Mouse (Mus musculus) small intestine, adult 2 months (tissue): ENCODE measurements around the gene Rrbp1. TPM values are rescaled to one million over a fixed set of nuclear protein-coding genes. Genes with fewer than 3 reads are reported as not detected.
A peak's percentile ranks its signal among the peaks of the same experiment; 100 is the strongest.

ENCODE experiments used
- H3K27ac ChIP-seq: fragments of 200-500 bp; 2 replicates; pipeline ENCODE4 v1.5.1; 2012; ENCODE audit warnings: low read depth, low read length, control low read depth, inconsistent platforms; ENCODE audit not compliant: insufficient read depth
- H3K27me3 ChIP-seq: fragments of 200-500 bp; 2 replicates; pipeline ENCODE4 v1.6.1; 2012; ENCODE audit warnings: mild to moderate bottlenecking, moderate library complexity, low read length, inconsistent platforms; ENCODE audit not compliant: control insufficient read depth, insufficient read depth
- H3K36me3 ChIP-seq: fragments of 200-500 bp; 2 replicates; pipeline ENCODE4 v1.6.1; 2012; ENCODE audit warnings: mild to moderate bottlenecking, low read length, control low read depth, inconsistent platforms; ENCODE audit not compliant: control insufficient read depth, insufficient read depth
- H3K4me1 ChIP-seq: fragments of 200-500 bp; 2 replicates; pipeline ENCODE4 v1.6.1; 2012; ENCODE audit warnings: low read length, inconsistent platforms, mixed read lengths; ENCODE audit not compliant: control insufficient read depth, insufficient read depth, insufficient read length
- H3K4me3 ChIP-seq: fragments of 200-500 bp; 2 replicates; pipeline ENCODE4 v1.5.1; 2012; ENCODE audit warnings: low read depth, mild to moderate bottlenecking, control low read depth, inconsistent platforms, low read length, moderate library complexity
- CTCF ChIP-seq: fragments of 200-500 bp; IDR thresholded peaks from 2 replicates; pipeline ENCODE4 v1.5.1; 2012; ENCODE audit warnings: low read depth, mild to moderate bottlenecking, control low read depth, inconsistent platforms, low read length, moderate library complexity, mixed read lengths; ENCODE audit not compliant: insufficient replicate concordance, insufficient read length; ENCODE audit errors: extremely low read depth
- POLR2A ChIP-seq: fragments of 200-500 bp; IDR thresholded peaks from 2 replicates; pipeline ENCODE4 v1.6.1; 2012; ENCODE audit warnings: low read depth, mild to moderate bottlenecking, control low read depth, inconsistent platforms, low read length, moderate library complexity
- WGBS: fragments of 180-500 bp; shearing (Covaris S2); methylation state at CpG from one replicate; pipeline ENCODE4 v1.1.7; 2018; 5-methylcytosine and 5-hydroxymethylcytosine counted together
- polyA plus RNA-seq: library from polyadenylated mRNA; depleted of rRNA; stranded (reverse); fragments of >200 nt; gene quantifications from 2 replicates; pipeline ENCODE4 v1.2.3, GENCODE M21; 2012

Gene Rrbp1
- polyA plus RNA-seq, 1 experiment, result 144 TPM

DNA sequence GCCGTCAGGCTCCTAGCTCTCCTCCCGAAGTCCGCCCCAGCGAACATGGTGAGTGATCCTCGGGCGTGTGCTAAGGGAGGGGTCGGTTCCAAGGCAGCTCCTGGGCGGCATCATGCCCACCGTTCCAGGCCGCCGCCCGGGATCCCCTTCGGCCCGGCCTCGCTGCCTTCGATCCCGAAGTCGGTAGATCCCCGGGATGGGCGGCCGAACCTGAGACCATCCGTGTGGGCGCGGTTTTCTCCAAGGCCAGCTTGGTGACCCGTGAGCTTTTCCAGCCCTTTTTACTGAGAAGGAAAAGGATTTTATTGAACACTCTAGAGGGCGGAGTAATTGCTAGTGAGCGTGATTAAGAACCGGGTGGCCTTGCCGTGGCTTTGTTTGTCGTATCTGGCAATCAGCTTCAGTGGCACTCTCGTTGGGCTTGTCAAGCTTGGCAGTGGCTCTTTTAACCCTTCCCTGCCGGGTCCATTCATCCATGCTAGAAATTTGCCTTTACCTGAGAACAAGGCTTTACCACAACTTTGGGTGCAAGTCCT, 95.4 kb downstream of the Rrbp1 start:
- Histone ChIP-seq H3K27me3 (no peaks in the 10 kb centered on the region), H3K36me3 (no peaks in the 10 kb centered on the region; the same call in 1 of the 2 replicates), H3K4me3 (peak overlapping the region; percentile 72), H3K4me1 (peaks cover 5% of the 10 kb centered on the region; the same call in 1 of the 2 replicates), H3K27ac (peak overlapping the region; percentile 96)
- no peak for TF ChIP-seq POLR2A
- TF ChIP-seq CTCF, result no peak
- under 1% methylated on average over 32 of the region's 32 CpGs for WGBS

DNA sequence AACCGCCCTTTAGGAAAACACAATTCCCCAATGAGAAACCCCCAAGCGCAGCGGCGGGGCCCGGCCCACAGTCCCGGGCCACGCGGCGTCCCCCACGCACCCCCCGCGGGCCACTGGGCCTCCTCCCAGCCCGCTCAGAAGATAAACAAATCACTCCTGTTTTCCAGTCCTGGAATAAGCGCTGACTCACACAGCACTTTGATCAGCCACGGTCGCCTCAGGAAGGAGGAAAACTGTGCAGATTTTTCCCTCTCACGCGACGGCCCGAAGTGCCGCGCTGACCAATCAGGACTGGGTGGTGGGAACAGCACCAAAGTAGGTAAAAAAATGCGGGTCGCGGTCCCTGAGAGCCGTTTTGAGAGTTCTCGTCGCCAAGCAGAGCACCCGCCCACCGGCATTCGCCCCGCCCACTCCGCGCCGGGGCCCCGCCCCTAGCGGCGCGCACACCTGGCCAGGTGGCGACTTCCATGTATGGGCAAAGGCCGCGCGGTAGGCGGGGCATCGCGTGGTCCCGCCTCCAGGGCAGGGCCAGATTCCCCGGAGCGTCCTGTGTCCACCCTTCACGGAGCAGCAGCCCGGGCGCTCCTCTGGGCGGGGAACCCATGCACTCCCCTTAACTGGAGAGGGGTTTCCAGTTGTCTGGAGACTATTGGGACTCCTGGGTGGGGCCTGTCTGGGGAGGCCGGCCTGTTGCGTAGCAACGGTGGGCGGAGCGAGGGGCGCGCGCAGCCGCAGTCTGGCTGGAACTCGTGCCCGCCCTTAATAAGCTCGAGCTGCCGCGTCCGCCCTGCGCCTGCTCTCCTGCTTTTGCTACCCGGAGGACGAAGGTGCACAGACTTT, 96.1 kb downstream of the Rrbp1 start, which contains the start of gene Dstn:
Gene Dstn, plus strand, starts transcription at position 561 of the 840 bp plus-strand sequence.
- H3K27ac ChIP-seq, result peak within 1 kb of the TSS; percentile 96
- TF ChIP-seq CTCF (no peak), POLR2A (peak; percentile 96)
- no peaks in the 10 kb centered on the region for H3K27me3 ChIP-seq
- H3K36me3 ChIP-seq, result no peaks in the 10 kb centered on the region
- peak within 1 kb of the TSS; percentile 72 for H3K4me3 ChIP-seq
- H3K4me1 ChIP-seq, result peaks cover 5% of the 10 kb centered on the region; the same call in 1 of the 2 replicates
- under 1% methylated on average over 71 of the region's 71 CpGs for WGBS

DNA sequence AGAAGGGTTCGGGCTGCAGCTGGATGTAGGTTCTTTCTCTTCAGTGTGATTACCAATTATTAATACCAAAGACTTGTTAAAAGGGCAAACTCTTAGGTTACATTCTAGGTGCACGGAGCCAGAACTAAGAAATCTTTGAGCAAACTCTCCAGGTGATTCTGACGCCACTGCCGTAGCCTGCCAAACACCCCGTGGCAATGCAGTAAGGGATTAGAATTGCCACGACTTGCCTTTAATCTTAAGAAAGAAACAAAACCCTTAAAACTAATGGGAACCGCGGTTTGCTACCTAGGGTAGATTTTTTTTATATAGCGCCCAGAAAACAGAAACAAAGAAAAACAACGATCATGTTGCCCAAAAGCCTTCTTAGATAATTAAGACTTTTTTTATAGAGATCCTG, 96.8 kb downstream of the Rrbp1 start:
- Histone ChIP-seq H3K4me1 (peaks cover 4% of the 10 kb centered on the region; the same call in 1 of the 2 replicates), H3K27ac (peak overlapping the region; percentile 96), H3K36me3 (no peaks in the 10 kb centered on the region), H3K27me3 (no peaks in the 10 kb centered on the region), H3K4me3 (peak overlapping the region; percentile 72; the same call in 1 of the 2 replicates)
- TF ChIP-seq CTCF, result no peak
- no peak for TF ChIP-seq POLR2A
- 2% methylated on average over 10 of the region's 10 CpGs for WGBS

DNA sequence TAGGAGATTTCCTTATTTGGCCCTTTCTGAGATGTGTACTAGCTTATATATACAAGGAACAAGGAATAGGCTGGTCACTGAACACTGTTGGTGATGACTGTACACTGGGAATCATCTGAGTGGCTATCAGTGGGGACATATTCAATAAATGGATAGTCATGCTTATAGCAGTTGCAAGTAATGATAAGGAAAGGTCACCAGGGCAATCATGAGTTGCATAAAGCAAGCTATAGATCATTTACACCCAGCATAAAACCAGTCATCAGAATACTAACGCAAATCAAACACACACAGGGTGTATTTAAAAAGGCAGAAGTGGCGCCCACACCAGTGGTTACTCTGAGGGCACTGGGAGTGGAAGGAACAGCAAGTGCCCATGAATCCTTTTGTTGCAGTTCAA, 98.9 kb downstream of the Rrbp1 start:
- Histone ChIP-seq H3K4me3 (no peak overlapping the region), H3K36me3 (no peaks in the 10 kb centered on the region), H3K27ac (peak overlapping the region; percentile 69), H3K27me3 (no peaks in the 10 kb centered on the region), H3K4me1 (peaks cover 4% of the 10 kb centered on the region; the same call in 1 of the 2 replicates)
- 33% methylated on average over 2 of the region's 2 CpGs for WGBS
- no peak for TF ChIP-seq POLR2A
- no peak for TF ChIP-seq CTCF

DNA sequence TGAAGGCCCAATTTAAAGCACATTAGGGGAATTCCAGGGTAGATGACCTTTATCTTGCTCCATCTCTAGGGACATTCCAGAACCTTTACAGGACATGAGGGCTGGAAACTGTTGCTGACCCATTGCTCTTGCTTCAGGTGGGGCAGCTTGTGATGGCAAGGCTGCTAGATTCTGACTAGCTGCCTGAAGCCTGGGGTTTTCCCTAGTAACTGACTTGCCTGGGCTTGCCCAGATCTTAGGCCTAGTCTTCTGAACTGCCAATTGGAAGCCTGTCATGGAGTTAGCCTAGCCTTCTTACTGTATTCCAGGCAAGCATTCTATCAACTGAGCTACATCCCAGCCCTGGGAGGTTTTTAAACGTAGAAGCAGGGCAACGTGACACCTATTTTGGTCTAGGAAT, 101.8 kb downstream of the Rrbp1 start:
- H3K36me3 ChIP-seq, result no peaks in the 10 kb centered on the region
- H3K4me1 ChIP-seq, result peaks cover 10% of the 10 kb centered on the region; the same call in 1 of the 2 replicates
- WGBS, result 90% methylated on average over 2 of the region's 2 CpGs
- H3K4me3 ChIP-seq, result no peak overlapping the region
- TF ChIP-seq CTCF (no peak), POLR2A (no peak)
- no peaks in the 10 kb centered on the region for H3K27me3 ChIP-seq
- H3K27ac ChIP-seq, result no peak overlapping the region

DNA sequence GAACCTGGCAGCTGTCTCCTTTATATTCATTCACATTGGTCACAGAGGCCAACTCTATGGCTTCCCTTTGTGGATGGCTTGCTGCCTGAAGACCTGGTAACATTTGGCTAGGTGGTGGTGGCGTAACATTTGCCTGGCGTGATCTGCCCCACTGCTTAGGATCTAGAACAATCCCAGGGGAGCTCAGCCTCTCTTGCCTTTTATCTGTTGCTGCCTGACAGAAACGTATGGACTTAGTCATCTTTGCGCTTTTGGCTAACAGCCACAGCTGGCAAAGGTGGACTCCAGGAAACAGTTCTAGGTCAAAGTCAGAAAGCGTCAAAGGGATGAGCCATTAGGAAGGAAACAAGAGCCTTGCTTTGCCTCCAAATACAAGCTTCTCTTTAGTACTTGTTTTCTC, 106.2 kb downstream of the Rrbp1 start:
- peak overlapping the region; percentile 95 for H3K27ac ChIP-seq
- no peaks in the 10 kb centered on the region for H3K36me3 ChIP-seq
- H3K27me3 ChIP-seq, result no peaks in the 10 kb centered on the region
- no peak for TF ChIP-seq POLR2A
- TF ChIP-seq CTCF, result no peak
- H3K4me1 ChIP-seq, result peaks cover 20% of the 10 kb centered on the region; the same call in 1 of the 2 replicates
- H3K4me3 ChIP-seq, result no peak overlapping the region
- WGBS, result 26% methylated on average over 5 of the region's 5 CpGs

DNA sequence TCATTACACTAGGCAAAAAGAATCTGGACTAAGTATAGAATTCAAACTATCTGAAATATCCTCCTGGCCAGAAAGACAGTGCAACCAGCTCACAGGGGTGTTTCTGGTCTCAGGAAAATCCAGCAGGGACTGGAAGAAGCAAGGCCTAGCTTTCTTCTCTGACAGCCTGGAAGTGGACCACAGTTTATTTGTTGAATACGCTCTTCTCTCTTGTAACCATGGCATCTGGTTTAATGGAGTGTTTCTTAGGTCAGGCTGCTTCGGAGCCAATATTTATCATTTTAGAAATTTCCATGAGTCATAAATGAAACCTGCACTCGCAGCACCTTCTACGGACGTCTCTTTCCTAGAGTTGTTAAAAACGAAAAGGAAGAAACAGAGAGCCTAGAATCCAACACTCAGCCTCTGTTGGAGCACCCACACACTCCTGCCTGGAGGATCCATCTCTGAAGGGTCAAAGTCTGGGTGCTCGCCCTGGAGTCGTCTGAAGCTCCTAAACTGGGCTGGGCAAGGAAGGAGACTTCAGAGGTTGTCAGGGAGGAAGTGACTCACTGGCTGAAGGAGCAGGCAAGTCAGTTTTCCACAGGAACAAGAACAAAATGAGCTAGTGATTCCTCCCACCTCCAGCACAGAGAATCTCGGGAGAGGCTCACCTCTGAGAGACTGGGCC, 107.6 kb downstream of the Rrbp1 start:
- peak; percentile 18; the same call in 1 of the 2 replicates for TF ChIP-seq POLR2A
- TF ChIP-seq CTCF, result no peak
- peaks cover 23% of the 10 kb centered on the region; the same call in 1 of the 2 replicates for H3K4me1 ChIP-seq
- no peak overlapping the region for H3K4me3 ChIP-seq
- H3K27me3 ChIP-seq, result no peaks in the 10 kb centered on the region
- 17% methylated on average over 9 of the region's 9 CpGs for WGBS
- H3K36me3 ChIP-seq, result no peaks in the 10 kb centered on the region
- peak overlapping the region; percentile 96 for H3K27ac ChIP-seq
